8 mouse cellular contexts compared by ENCODE assay signal in the genomic region with DNA sequence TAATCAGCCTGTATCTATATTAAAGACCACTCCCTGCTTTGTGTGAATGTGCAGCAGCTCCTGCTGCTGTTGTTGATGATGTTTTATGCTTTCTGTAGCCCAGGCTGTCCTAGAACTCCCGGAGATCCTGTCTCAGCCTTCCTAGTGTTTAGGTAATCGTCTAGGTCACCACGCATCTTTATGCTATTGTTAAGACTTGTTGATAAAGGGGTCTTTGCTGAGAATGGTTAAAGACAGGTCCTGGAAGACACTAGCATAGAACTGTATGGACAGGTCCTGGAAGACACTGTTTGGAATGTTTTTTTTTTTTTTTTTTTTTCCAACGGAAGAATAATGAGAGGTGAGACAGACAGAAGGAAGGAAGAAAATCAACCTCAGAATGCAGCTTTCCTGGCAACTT. TPM values are rescaled to one million over a fixed set of nuclear protein-coding genes. Genes with fewer than 3 reads are reported as not detected.
DNase-seq lines count a peak whose midpoint lies in the region; ATAC-seq lines count a peak whose summit lies in the region.

No protein-coding gene starts in this region.

- ATAC-seq in heart, embryonic 13.5 days (ENCODE audit: extremely low read depth, insufficient number of reproducible peaks, low FRiP score, low TSS enrichment): peak; percentile 9; the same call in 1 of the 2 replicates
- peak; percentile 22; the same call in 1 of the 2 replicates for ATAC-seq in hindbrain, embryonic 11.5 days (ENCODE audit: low FRiP score)

- peaks cover 37% of the 10 kb centered on the region for H3K36me3 ChIP-seq in heart, embryonic 13.5 days
- peaks cover 2% of the 10 kb centered on the region; the same call in 1 of the 2 replicates for H3K36me3 ChIP-seq in hindbrain, embryonic 11.5 days (ENCODE audit: control insufficient read depth, insufficient read depth, low read length)
- H3K36me3 ChIP-seq in midbrain, embryonic 10.5 days: peaks cover 41% of the 10 kb centered on the region

- H3K4me2 ChIP-seq in heart, embryonic 13.5 days: peak overlapping the region; percentile 80
- H3K4me2 ChIP-seq in hindbrain, embryonic 11.5 days (replicated peaks; ENCODE audit: low read depth, low read length): peak overlapping the region; percentile 61

- peaks cover 12% of the 10 kb centered on the region for H3K4me1 ChIP-seq in heart, embryonic 13.5 days
- H3K4me1 ChIP-seq in hindbrain, embryonic 11.5 days (replicated peaks; ENCODE audit: control insufficient read depth, insufficient read depth, low read length): 0 out of 2 replicates have a peak, but pooled peaks cover 2% of the 10 kb centered on the region
- peaks cover 18% of the 10 kb centered on the region for H3K4me1 ChIP-seq in midbrain, embryonic 10.5 days

- H3K9ac ChIP-seq in heart, embryonic 13.5 days: peak overlapping the region; percentile 89
- H3K9ac ChIP-seq in hindbrain, embryonic 11.5 days (ENCODE audit: low read depth, low read length): peak overlapping the region; percentile 96

- DNase-seq in heart, adult 11 months: no peak
- DNase-seq in MN1 (ENCODE audit: low spot score): peak; percentile 22
- DNase-seq in hindbrain, embryonic 11.5 days (ENCODE audit: low spot score): no peak
- no peak for DNase-seq in midbrain, embryonic 10.5 days (ENCODE audit: low spot score)
- DNase-seq in right cerebral cortex, postnatal 25 days: no peak
- no peak for DNase-seq in thymus, postnatal 14 days
- DNase-seq in frontal cortex, adult 2 months (ENCODE audit: extremely low spot score in 1 of 2, low spot score in 1 of 2): no peak

- 39% methylated on average over 4 of the region's 4 CpGs for WGBS in heart, embryonic 13.5 days
- 45% methylated on average over 4 of the region's 4 CpGs for WGBS in hindbrain, embryonic 11.5 days
- WGBS in midbrain, embryonic 10.5 days: 55% methylated on average over 4 of the region's 4 CpGs

- peak overlapping the region; percentile 89 for H3K27ac ChIP-seq in heart, embryonic 13.5 days (replicated peaks)
- H3K27ac ChIP-seq in hindbrain, embryonic 11.5 days (ENCODE audit: low read depth, low read length): no peak overlapping the region; the same call in 1 of the 2 replicates
- H3K27ac ChIP-seq in midbrain, embryonic 10.5 days (replicated peaks): peak overlapping the region; percentile 93

- H3K9me3 ChIP-seq in heart, embryonic 13.5 days: no peaks in the 10 kb centered on the region
- H3K9me3 ChIP-seq in hindbrain, embryonic 11.5 days (ENCODE audit: control insufficient read depth, low read length): no peaks in the 10 kb centered on the region
- no peaks in the 10 kb centered on the region for H3K9me3 ChIP-seq in midbrain, embryonic 10.5 days (replicated peaks)

- H3K4me3 ChIP-seq in heart, embryonic 13.5 days: peak overlapping the region; percentile 70
- peak overlapping the region; percentile 80 for H3K4me3 ChIP-seq in hindbrain, embryonic 11.5 days (ENCODE audit: low read depth, low read length)
- peak overlapping the region; percentile 67 for H3K4me3 ChIP-seq in midbrain, embryonic 10.5 days

- no peaks in the 10 kb centered on the region for H3K27me3 ChIP-seq in heart, embryonic 13.5 days (replicated peaks)
- H3K27me3 ChIP-seq in hindbrain, embryonic 11.5 days (ENCODE audit: control insufficient read depth, insufficient read depth, low read length): no peaks in the 10 kb centered on the region
- H3K27me3 ChIP-seq in midbrain, embryonic 10.5 days (ENCODE audit: low read depth, poor library complexity, severe bottlenecking): no peaks in the 10 kb centered on the region

RNA-seq across cellular contexts. Expression of gene Zfp57, which starts 2.4 kb away (rescaled TPM):
- polyA plus RNA-seq in heart, embryonic 13.5 days (2015; fragmentation: Nextera tagmentation; extraction: Ambion mirVana): 42.5 and 45.5 TPM in 2 replicates
- 137 and 153 TPM in 2 replicates for polyA plus RNA-seq in hindbrain, embryonic 11.5 days (2014; fragmentation: Nextera tagmentation; extraction: Ambion mirVana)
- 61.6 and 87.8 TPM in 2 replicates for polyA plus RNA-seq in midbrain, embryonic 10.5 days (2016; fragmentation: Nextera tagmentation; extraction: Ambion mirVana)
- 30.3 and 40.6 TPM in 2 replicates for polyA plus RNA-seq in frontal cortex, adult 2 months (2012; rRNA removed)

RNA-seq across cellular contexts. Expression of gene H2-M5, which starts 14.0 kb away (rescaled TPM):
- polyA plus RNA-seq in heart, embryonic 13.5 days (2015; fragmentation: Nextera tagmentation; extraction: Ambion mirVana): 0.24 and 0.36 TPM in 2 replicates
- 0.86 and 1.1 TPM in 2 replicates for polyA plus RNA-seq in hindbrain, embryonic 11.5 days (2014; fragmentation: Nextera tagmentation; extraction: Ambion mirVana)
- polyA plus RNA-seq in midbrain, embryonic 10.5 days (2016; fragmentation: Nextera tagmentation; extraction: Ambion mirVana): 0.83 and 1.2 TPM in 2 replicates
- polyA plus RNA-seq in frontal cortex, adult 2 months (2012; rRNA removed): 2.8 and 3.3 TPM in 2 replicates

RNA-seq across cellular contexts. Expression of gene Mog, which starts 19.8 kb away (rescaled TPM):
- polyA plus RNA-seq in heart, embryonic 13.5 days (2015; fragmentation: Nextera tagmentation; extraction: Ambion mirVana): not detected in 2 replicates
- 0.39 and 0.61 TPM in 2 replicates for polyA plus RNA-seq in hindbrain, embryonic 11.5 days (2014; fragmentation: Nextera tagmentation; extraction: Ambion mirVana)
- polyA plus RNA-seq in midbrain, embryonic 10.5 days (2016; fragmentation: Nextera tagmentation; extraction: Ambion mirVana): 0.10 and 0.15 TPM in 2 replicates
- polyA plus RNA-seq in frontal cortex, adult 2 months (2012; rRNA removed): 43.8 and 54.7 TPM in 2 replicates

RNA-seq across cellular contexts. Expression of gene 2410137M14Rik, which starts 22.3 kb away (rescaled TPM):
- not detected in 2 replicates for polyA plus RNA-seq in heart, embryonic 13.5 days (2015; fragmentation: Nextera tagmentation; extraction: Ambion mirVana)
- not detected in 2 replicates for polyA plus RNA-seq in hindbrain, embryonic 11.5 days (2014; fragmentation: Nextera tagmentation; extraction: Ambion mirVana)
- not detected in 2 replicates for polyA plus RNA-seq in midbrain, embryonic 10.5 days (2016; fragmentation: Nextera tagmentation; extraction: Ambion mirVana)
- polyA plus RNA-seq in frontal cortex, adult 2 months (2012; rRNA removed): 0.42 and 1.1 TPM in 2 replicates

RNA-seq across cellular contexts. Expression of gene Gabbr1, which starts 42.4 kb away (rescaled TPM):
- polyA plus RNA-seq in heart, embryonic 13.5 days (2015; fragmentation: Nextera tagmentation; extraction: Ambion mirVana): 4.5 and 6.9 TPM in 2 replicates
- polyA plus RNA-seq in hindbrain, embryonic 11.5 days (2014; fragmentation: Nextera tagmentation; extraction: Ambion mirVana): 16.8 and 24.8 TPM in 2 replicates
- polyA plus RNA-seq in midbrain, embryonic 10.5 days (2016; fragmentation: Nextera tagmentation; extraction: Ambion mirVana): 7.9 and 12.2 TPM in 2 replicates
- polyA plus RNA-seq in frontal cortex, adult 2 months (2012; rRNA removed): 430 and 435 TPM in 2 replicates

Comparison
In these comparisons a context has a peak if more than half of its experiments do, and no peak if none do; other contexts are left out.
1. RNA of gene Mog, which starts 19.8 kb away (polyA plus RNA-seq): 43.8 to 54.7 TPM in frontal cortex, adult 2 months; 0.39 to 0.61 TPM in hindbrain, embryonic 11.5 days, 0.10 to 0.15 TPM in midbrain, embryonic 10.5 days and not detected in heart, embryonic 13.5 days; every median in the first group is over 10 times any median in the second.
2. Peak in every context shown above with its lines, with median percentiles within 50 percentile points of each other: H3K4me3 ChIP-seq.